Mouse (Mus musculus) mesoderm, embryonic 11.5 days (tissue): ENCODE data around the gene Tunar.

ENCODE experiments used
- DNase-seq: peaks from one replicate; pipeline ENCODE4 v3.0.0-alpha.2; 2012; ENCODE audit warnings: low read depth, low spot score

Gene Tunar

GRCm38 (mm10) chr12:105398172-105398571 is 64.5 kb downstream of the Tunar start:
- DNase-seq: peak; percentile 32

GRCm38 (mm10) chr12:105403742-105404141 is 70.1 kb downstream of the Tunar start:
- no peak for DNase-seq

GRCm38 (mm10) chr12:105406008-105406407 is 72.3 kb downstream of the Tunar start:
- no peak for DNase-seq

- DNase-seq: no peak
Measured at GRCm38 (mm10) chr12:105413909-105414308, 80.2 kb downstream of the Tunar start.

- DNase-seq: no peak
Measured at GRCm38 (mm10) chr12:105420476-105420875, 86.8 kb downstream of the Tunar start.

- no peak for DNase-seq
Measured at GRCm38 (mm10) chr12:105426541-105426940, 92.9 kb downstream of the Tunar start.

- peak; percentile 74 for DNase-seq
Measured at GRCm38 (mm10) chr12:105427039-105427757, 93.5 kb downstream of the Tunar start.

GRCm38 (mm10) chr12:105431872-105432271 is 98.2 kb downstream of the Tunar start:
- DNase-seq: no peak

- no peak for DNase-seq
Measured at GRCm38 (mm10) chr12:105432807-105433206, 99.1 kb downstream of the Tunar start.
